Mouse (Mus musculus): ENCODE results near the gene Sema3e.

DNA sequence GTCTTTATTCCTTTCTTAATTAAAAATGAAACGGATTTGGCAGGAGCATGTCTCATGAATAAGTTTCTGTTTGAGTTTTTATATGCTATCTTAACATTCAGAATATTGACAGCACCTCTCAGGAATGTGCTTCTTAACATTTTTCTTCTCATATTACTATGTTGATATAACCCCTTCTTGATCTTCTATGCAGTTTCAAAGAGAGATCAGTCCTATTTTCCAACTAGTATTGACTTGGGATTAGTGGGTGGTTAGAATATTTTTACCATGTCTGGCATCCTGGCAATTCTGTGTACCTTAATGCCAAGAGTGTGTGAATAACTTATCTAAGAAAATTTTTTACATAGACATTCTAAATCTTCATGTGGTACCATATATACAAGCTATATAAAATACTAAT, 101.5 kb downstream of the Sema3e start:
- TF ChIP-seq CTCF (IDR thresholded peaks at IDR 0.05; ENCODE audit: extremely low read depth, insufficient read depth, low read length), result no peak
- TF ChIP-seq POLR2A (IDR thresholded peaks at IDR 0.05; ENCODE audit: extremely low read depth, insufficient read depth, low read length), result no peak

All from cortical plate, adult 2 months (tissue).